Mouse (Mus musculus): ENCODE data around the gene Dab2. TPM values are rescaled to one million over a fixed set of nuclear protein-coding genes. Genes with fewer than 3 reads are reported as not detected.

Gene Dab2
- total RNA-seq, 2 experiments from 2014 or later: 28.4 to 29.9 TPM

- peak in 1 of 2 experiments; percentile 20 for DNase-seq (ENCODE audit: low spot score in 2 of 2)
These were observed 24.0 kb downstream of the Dab2 start for GRCm38 (mm10) chr15:6323577-6323976.

- no peak for DNase-seq (ENCODE audit: low spot score in 2 of 2)
These were observed 25.9 kb downstream of the Dab2 start for GRCm38 (mm10) chr15:6325443-6325842.

- DNase-seq (ENCODE audit: low spot score in 2 of 2): no peak
These were observed 26.4 kb downstream of the Dab2 start for GRCm38 (mm10) chr15:6326011-6326410.

GRCm38 (mm10) chr15:6331380-6331779, 31.8 kb downstream of the Dab2 start:
- no peak for DNase-seq (ENCODE audit: low spot score in 2 of 2)

DNA sequence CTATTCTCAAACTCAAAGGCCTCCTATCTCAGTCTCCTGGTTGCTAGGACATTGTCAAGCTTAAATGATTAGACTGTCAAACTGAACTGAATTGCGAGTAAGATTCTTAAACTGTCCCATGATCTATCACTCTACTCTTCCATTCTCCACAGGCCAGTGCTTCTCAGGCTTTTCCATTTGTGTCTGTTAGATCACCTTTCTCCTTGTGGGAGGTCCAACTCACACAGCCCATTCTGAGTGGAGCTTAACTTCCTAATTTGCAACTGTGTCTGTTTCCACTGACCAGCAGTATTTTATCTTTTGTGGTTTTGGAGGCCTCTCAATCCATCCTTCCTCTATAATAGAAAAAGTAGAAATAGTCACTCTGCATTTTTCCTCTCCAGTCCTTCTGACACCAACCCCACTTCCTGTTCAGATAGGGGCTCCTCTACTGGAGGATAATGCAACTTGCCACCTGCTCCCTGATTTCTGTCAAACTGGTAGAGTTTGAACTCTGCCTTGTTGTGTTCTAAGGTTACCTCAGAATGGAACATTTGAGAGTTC, 35.1 kb downstream of the Dab2 start:
- no peak for DNase-seq (ENCODE audit: low spot score in 2 of 2)

GRCm38 (mm10) chr15:6339767-6340166, 40.2 kb downstream of the Dab2 start:
- no peak for DNase-seq (ENCODE audit: low spot score in 2 of 2)

DNA sequence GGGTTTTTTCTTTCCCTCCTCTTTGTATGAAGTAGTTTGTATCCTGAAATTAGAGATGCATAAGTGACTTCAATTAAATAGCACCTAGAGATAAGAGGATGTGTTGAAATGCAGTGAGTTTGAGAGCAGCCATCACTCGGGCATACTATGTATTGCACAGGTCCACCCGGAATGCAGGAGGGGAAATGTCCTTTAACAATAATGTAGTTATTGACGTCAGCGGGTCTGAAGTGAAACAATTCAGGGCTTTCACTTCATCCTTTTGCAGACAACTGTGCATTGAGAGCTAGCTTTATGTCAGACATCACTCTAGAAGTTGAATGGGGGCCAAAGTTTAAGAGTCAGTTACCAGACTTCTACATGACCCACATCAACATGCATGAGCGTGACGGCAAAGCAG, 40.8 kb downstream of the Dab2 start:
- no peak for DNase-seq (ENCODE audit: low spot score in 2 of 2)

GRCm38 (mm10) chr15:6341427-6341826, 41.8 kb downstream of the Dab2 start:
- DNase-seq (ENCODE audit: low spot score in 2 of 2): no peak

DNA sequence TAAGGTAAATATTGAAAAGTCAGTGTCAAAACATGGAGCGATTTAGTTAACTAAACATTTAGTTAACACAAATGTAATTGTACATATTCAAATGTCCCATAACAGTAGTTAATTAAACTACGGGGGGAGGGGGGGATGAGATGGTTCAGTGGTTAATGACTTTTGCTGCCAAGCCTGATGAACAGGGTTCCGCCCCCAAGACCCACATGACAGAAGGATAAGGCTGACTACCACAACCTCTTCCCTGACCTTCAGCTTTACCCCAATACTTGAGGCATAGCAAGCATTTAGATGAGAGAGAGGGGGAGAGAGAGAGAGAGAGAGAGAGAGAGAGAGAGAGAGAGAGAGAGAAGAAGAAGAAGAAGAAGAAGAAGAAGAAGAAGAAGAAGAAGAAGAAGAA, 54.3 kb downstream of the Dab2 start:
- DNase-seq (ENCODE audit: low spot score in 2 of 2): no peak

DNA sequence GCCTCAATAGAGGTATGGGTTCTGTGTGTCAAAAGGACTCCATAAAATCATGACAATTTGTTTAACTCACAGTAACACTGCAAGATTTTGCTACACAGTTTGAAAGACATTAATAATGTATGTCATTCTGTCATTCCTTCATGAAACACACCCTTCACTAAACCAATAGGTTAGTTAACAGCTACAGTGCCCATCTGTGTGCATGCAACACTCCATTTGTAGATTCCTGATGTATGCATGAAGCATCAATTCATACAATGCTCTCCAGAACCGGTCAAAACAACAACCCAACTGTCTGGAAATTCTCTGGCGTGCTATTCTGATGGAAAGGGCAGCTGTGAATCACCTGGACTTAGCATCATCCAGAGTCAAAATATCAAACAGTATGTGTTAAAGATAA, 60.3 kb downstream of the Dab2 start:
- no peak for DNase-seq (ENCODE audit: low spot score in 2 of 2)

GRCm38 (mm10) chr15:6369974-6370373, 70.4 kb downstream of the Dab2 start:
- DNase-seq (ENCODE audit: low spot score in 2 of 2): no peak

- DNase-seq (ENCODE audit: low spot score in 2 of 2): no peak
These were observed 71.9 kb downstream of the Dab2 start for GRCm38 (mm10) chr15:6371486-6371885.

- no peak for DNase-seq (ENCODE audit: low spot score in 2 of 2)
These were observed 75.4 kb downstream of the Dab2 start for GRCm38 (mm10) chr15:6375016-6375415.

DNA sequence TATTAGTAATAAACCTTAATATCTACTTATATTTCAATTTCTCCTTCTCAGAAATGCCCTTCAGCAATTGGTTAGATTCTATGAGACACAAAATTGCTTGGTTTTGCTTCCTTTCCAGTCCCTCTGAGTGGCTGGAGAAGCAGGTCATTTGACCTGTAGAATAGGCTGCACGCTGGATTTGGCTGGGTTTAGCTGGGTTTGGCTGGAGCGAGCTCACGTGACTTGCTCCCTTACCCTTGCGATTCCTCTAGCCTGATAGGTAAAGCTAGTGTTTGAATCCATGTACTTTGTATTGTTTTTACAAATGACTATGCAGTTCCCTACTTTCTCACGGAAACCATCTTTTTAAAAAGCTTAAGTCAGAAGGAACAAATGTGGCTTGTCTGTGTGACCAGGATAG, 76.4 kb downstream of the Dab2 start:
- DNase-seq (ENCODE audit: low spot score in 2 of 2): no peak

DNA sequence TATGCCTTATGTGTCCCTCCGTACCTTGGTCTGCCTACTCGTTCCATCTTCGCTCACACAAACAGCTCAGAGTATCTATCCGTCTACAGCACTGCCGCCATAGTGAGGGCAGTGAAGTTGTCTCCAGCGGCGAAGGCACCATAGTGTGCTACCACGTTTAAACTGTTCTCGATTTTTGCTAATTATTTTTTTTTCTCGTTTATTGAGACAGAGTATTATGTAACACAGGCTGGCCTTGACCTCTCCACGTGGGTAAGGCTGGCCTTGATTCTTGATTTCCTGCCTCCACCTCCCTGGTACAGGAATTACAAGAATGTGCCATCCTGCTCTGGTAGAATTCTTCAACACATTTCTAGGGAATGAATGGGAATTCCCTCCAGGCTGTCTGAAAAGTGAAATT, 77.2 kb downstream of the Dab2 start:
- DNase-seq (ENCODE audit: low spot score in 2 of 2): no peak

GRCm38 (mm10) chr15:6384027-6384426, 84.4 kb downstream of the Dab2 start:
- no peak for DNase-seq (ENCODE audit: low spot score in 2 of 2)

DNA sequence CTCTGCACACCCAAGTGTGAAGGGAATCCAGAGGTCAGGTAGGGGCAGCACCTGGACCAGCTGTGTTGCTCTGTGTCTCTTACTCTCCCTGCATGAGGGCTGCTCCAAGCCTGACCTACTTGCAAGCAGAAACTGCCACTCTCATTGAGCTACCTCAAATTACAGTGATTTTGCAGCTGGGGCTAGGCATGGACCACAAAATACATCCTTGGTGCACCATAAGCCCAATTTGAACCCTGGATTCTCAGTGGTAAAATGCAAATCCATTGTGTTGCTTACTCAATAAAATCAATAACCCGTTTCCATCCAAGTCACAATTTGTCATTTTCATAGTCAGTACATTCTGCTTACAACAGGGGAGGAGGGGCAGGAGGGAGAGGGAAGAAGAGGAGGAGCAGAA, 85.7 kb downstream of the Dab2 start:
- no peak for DNase-seq (ENCODE audit: low spot score in 2 of 2)

GRCm38 (mm10) chr15:6386159-6386951, 86.8 kb downstream of the Dab2 start:
- DNase-seq (ENCODE audit: low spot score in 2 of 2): peak; percentile 64 to 80

DNA sequence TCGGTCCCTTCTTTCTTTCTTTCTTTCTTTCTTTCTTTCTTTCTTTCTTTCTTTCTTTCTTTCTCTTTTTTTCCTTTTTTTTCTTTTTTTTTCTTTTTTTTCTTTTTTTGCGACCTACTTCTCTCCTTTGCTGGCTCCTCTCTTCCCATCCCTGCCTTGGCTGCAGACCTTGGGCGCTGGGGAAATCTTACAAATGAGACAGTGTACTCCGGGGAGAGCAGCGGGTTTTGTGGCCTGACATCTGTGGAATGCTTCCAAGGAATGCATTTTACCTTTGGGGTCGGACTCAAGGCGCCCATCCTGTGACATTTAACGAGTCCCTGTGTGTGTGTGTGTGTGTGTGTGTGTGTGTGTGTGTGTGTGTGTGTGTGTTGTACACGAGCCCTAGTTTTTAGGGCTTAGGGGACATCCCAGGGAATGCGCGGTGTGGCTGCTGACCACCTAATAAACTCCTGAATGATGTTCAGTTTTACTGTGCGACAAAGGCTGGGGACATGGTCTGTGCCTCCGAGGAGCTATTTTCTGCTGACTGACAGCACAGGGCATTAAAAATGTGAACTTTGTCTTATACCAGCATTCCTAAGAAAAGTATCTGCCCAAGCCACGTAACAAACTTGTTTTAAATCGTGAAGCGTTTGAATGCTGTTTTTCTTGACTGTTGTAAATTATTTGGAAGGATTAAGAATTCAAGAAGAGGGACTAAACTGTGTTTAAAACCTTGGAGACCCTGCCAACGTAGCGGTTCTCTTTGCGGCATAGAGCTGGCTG, 87.6 kb downstream of the Dab2 start:
- peak; percentile 10 to 13 for DNase-seq (ENCODE audit: low spot score in 2 of 2)

GRCm38 (mm10) chr15:6387729-6388070, 88.1 kb downstream of the Dab2 start:
- DNase-seq (ENCODE audit: low spot score in 2 of 2): no peak

- DNase-seq (ENCODE audit: low spot score in 2 of 2): no peak
These were observed 88.6 kb downstream of the Dab2 start for GRCm38 (mm10) chr15:6388146-6388545.

DNA sequence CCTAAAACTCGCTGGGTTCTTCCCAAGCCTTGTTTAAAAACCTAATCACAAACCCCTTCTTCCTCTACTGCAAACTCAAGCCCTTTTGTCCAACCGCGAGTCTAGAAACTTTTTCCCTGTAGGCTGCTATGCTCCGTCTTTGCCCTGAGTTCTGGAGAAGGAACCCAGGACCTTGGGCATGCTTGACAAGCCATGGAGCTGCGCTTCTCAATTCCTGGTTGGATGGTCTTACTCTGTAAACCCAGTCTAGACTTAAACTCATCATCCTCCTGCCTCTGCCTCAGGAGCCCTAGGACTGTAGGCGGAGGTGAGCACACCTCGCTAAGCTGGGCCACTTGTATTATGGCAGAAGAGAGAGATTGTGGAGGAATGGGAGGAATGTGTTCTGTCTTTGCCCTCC, 89.0 kb downstream of the Dab2 start:
- DNase-seq (ENCODE audit: low spot score in 2 of 2): no peak
